In genomic region chr7:25305956-25306613, GRCm38 (mm10) we compare ENCODE assay signal across 8 mouse cellular contexts. TPM values are rescaled to one million over a fixed set of nuclear protein-coding genes. Genes with fewer than 3 reads are reported as not detected.
DNase-seq lines count a peak whose midpoint lies in the region; ATAC-seq and TF ChIP-seq lines count a peak whose summit lies in the region.

Gene Tmem145, plus strand, starts transcription at chr7:25306106.

- no peak for TF ChIP-seq POLR2A in myocyte (IDR thresholded peaks at IDR 0.05; ENCODE audit: insufficient read length, low read depth)

- H3ac ChIP-seq in myocyte (ENCODE audit: control insufficient read depth, insufficient read length) = no peak within 1 kb of the TSS

- intact Hi-C loops in heart, postnatal 25 days (cut with DNase I) = no loop called here

- no peaks in the 10 kb centered on the region for H3K9me3 ChIP-seq in heart, embryonic 11.5 days (replicated peaks; ENCODE audit: control insufficient read depth, low read length)
- H3K9me3 ChIP-seq in embryonic facial prominence, embryonic 13.5 days = no peaks in the 10 kb centered on the region
- H3K9me3 ChIP-seq in limb, embryonic 15.5 days = no peaks in the 10 kb centered on the region

- H3K9ac ChIP-seq in heart, embryonic 11.5 days (ENCODE audit: low read depth, low read length) = no peak within 1 kb of the TSS
- H3K9ac ChIP-seq in embryonic facial prominence, embryonic 13.5 days = peak within 1 kb of the TSS; percentile 49
- H3K9ac ChIP-seq in limb, embryonic 15.5 days = no peak within 1 kb of the TSS

- H3K4me3 ChIP-seq in heart, embryonic 11.5 days (ENCODE audit: low read depth, low read length) = peak within 1 kb of the TSS; percentile 59
- H3K4me3 ChIP-seq in embryonic facial prominence, embryonic 13.5 days = peak within 1 kb of the TSS; percentile 56
- peak within 1 kb of the TSS; percentile 46 for H3K4me3 ChIP-seq in limb, embryonic 15.5 days
- no peak within 1 kb of the TSS for H3K4me3 ChIP-seq in myocyte

- peaks cover 54% of the 10 kb centered on the region for H3K27me3 ChIP-seq in heart, embryonic 11.5 days (ENCODE audit: control insufficient read depth, insufficient read depth, low read length)
- H3K27me3 ChIP-seq in embryonic facial prominence, embryonic 13.5 days = peaks cover 25% of the 10 kb centered on the region
- H3K27me3 ChIP-seq in limb, embryonic 15.5 days = peaks cover 44% of the 10 kb centered on the region
- peaks cover 60% of the 10 kb centered on the region for H3K27me3 ChIP-seq in myocyte (ENCODE audit: control insufficient read depth, insufficient read depth, insufficient read length)

- no peak for DNase-seq in heart, postnatal 25 days (ENCODE audit: low spot score)
- peak; percentile 83 for DNase-seq in R1 (ENCODE audit: low read depth, low spot score)
- peak; percentile 64 for DNase-seq in hindlimb bud, embryonic 11.5 days (ENCODE audit: extremely low spot score, low read depth, low spot score)

- H3K4me1 ChIP-seq in heart, embryonic 11.5 days (ENCODE audit: control insufficient read depth, insufficient read depth, low read length) = 0 out of 2 replicates have a peak, but pooled peaks cover 3% of the 10 kb centered on the region
- H3K4me1 ChIP-seq in embryonic facial prominence, embryonic 13.5 days = peaks cover 10% of the 10 kb centered on the region
- peaks cover 8% of the 10 kb centered on the region for H3K4me1 ChIP-seq in limb, embryonic 15.5 days

- no peak within 1 kb of the TSS for H3K27ac ChIP-seq in heart, embryonic 11.5 days (ENCODE audit: low read depth, low read length)
- peak within 1 kb of the TSS; percentile 12; the same call in 1 of the 2 replicates for H3K27ac ChIP-seq in embryonic facial prominence, embryonic 13.5 days
- H3K27ac ChIP-seq in limb, embryonic 15.5 days = no peak within 1 kb of the TSS

- peak within 1 kb of the TSS; percentile 97 for H3K4me2 ChIP-seq in heart, embryonic 11.5 days
- peak within 1 kb of the TSS; percentile 93 for H3K4me2 ChIP-seq in embryonic facial prominence, embryonic 13.5 days
- H3K4me2 ChIP-seq in limb, embryonic 15.5 days = peak within 1 kb of the TSS; percentile 92
- H3K4me2 ChIP-seq in myocyte (ENCODE audit: low read depth) = peak within 1 kb of the TSS; percentile 30

- H3K79me2 ChIP-seq in myocyte (ENCODE audit: control insufficient read depth, insufficient read depth) = no peaks in the 10 kb centered on the region

- under 1% methylated on average over 47 of the region's 47 CpGs for WGBS in heart, embryonic 11.5 days (ENCODE audit: insufficient replicate concordance)
- WGBS in embryonic facial prominence, embryonic 13.5 days = 2% methylated on average over 46 of the region's 47 CpGs
- WGBS in limb, embryonic 15.5 days = under 1% methylated on average over 47 of the region's 47 CpGs

- ATAC-seq in heart, embryonic 11.5 days (replicated peaks; ENCODE audit: insufficient number of reproducible peaks, low FRiP score, low TSS enrichment) = peak; percentile 23; the same call in 1 of the 2 replicates
- peak; percentile 72 for ATAC-seq in embryonic facial prominence, embryonic 13.5 days (ENCODE audit: insufficient number of reproducible peaks, insufficient read depth, low FRiP score, low TSS enrichment, low read depth)
- ATAC-seq in limb, embryonic 15.5 days (ENCODE audit: insufficient number of reproducible peaks, low FRiP score, low TSS enrichment, low read depth) = peak; percentile 60
- no peak for ATAC-seq in inflammation-experienced regulatory T-cells, adult 6 months

- no peaks in the 10 kb centered on the region for H3K36me3 ChIP-seq in heart, embryonic 11.5 days (ENCODE audit: control insufficient read depth, insufficient read depth, low read length)
- H3K36me3 ChIP-seq in embryonic facial prominence, embryonic 13.5 days = no peaks in the 10 kb centered on the region
- no peaks in the 10 kb centered on the region for H3K36me3 ChIP-seq in limb, embryonic 15.5 days
- H3K36me3 ChIP-seq in myocyte (ENCODE audit: control insufficient read depth, insufficient read depth) = no peaks in the 10 kb centered on the region

TF ChIP-seq in myocyte, 11 proteins besides CTCF, POLR2A, EP300 and RAD21:
- TF ChIP-seq TCF3 (IDR thresholded peaks at IDR 0.05; ENCODE audit: insufficient read length, low read depth) (no peak), REST (IDR thresholded peaks at IDR 0.05; ENCODE audit: insufficient read depth, insufficient read length) (peak; percentile 99)

RNA-seq across cellular contexts. Expression of gene Tmem145, which starts in this region (rescaled TPM):
- 0.17 and 0.25 TPM in 2 replicates for polyA plus RNA-seq in heart, embryonic 11.5 days (2014; fragmentation: Nextera tagmentation; extraction: Ambion mirVana)
- total RNA-seq in heart, postnatal 25 days (2021) = not detected
- 2.2 and 2.5 TPM in 2 replicates for polyA plus RNA-seq in embryonic facial prominence, embryonic 13.5 days (2015; fragmentation: Nextera tagmentation; extraction: Ambion mirVana)
- 0.50 and 0.61 TPM in 2 replicates for polyA plus RNA-seq in limb, embryonic 15.5 days (2015; fragmentation: Nextera tagmentation; extraction: Ambion mirVana)
- polyA plus RNA-seq in myocyte (2012; fragmentation: generic; extraction: Trizol) = 0.02 TPM
- polyA plus RNA-seq in inflammation-experienced regulatory T-cells, adult 6 months (2017; shearing (Covaris generic)) = not detected

Comparison
In these comparisons a context has a peak if more than half of its experiments do, and no peak if none do; other contexts are left out.
1. Peak in ATAC-seq, H3K4me3 ChIP-seq and H3K4me2 ChIP-seq in heart, embryonic 11.5 days; RNA of the gene not detected or under 1 TPM.
2. Peak in ATAC-seq, H3K4me3 ChIP-seq and H3K4me2 ChIP-seq in limb, embryonic 15.5 days; RNA of the gene not detected or under 1 TPM.
3. H3K4me2 ChIP-seq: peak in every context shown above with its lines; median percentile 97 in heart, embryonic 11.5 days; 93 in embryonic facial prominence, embryonic 13.5 days; 92 in limb, embryonic 15.5 days; 30 in myocyte.